Mouse (Mus musculus): ENCODE measurements around the gene Rgs16.

Gene Rgs16

GRCm38 (mm10) chr1:153740145-153740544, at the start of gene Rgs16:
Gene Rgs16 (plus strand): TSS chr1:153740349.
- no peak for DNase-seq (ENCODE audit: low spot score)

DNA sequence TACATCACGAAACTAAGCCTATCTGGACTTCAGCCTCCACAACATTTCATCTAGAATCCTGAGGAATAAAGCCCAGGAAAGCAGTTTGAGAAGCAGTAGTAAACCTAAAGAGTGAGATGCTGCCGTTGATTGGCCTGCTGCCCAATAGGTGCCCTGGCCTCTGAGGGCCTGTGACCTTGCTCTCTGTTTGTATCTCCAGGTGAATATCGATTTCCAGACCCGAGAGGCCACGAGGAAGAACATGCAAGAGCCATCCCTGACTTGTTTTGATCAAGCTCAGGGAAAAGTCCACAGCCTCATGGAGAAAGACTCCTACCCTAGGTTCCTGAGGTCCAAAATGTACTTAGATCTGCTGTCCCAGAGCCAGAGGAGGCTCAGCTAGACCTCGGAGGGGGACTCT, 47.6 kb upstream of the Rgs16 start:
- DNase-seq (ENCODE audit: low spot score), result no peak

DNA sequence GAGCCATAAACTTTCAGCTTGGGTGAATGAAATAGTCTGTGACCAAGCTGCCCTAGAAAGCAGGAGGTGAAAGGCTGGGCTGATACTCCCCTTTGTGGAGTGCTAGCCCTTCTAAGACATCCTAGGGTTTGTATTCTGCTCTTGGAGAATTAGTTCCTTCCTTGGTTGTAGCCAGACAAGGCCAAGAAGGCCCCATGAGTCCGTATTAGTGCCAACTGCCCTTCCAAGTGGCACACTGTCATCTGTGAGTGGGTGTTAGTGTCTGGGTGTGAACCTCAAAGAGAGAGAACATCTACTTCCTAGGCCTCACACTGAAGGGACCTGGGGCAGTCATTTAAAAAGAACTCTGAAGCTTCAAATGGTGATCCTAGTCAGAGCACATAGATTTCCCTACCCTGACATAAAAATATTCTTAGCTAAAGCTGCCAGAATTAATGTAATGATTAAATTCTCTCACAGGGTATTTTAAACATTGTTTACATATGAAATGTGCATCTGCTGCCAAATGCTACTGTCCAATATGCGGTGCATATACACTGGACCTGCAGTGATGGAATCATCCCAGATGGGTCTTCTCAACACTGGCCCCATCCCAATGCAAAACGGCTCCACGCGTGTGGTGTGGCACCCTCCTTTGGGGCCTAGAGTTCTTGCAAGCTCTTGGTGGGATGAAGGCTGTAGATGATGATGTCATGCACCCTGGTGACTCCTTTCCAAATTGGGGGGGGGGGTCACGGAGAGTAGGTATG, 45.6 kb upstream of the Rgs16 start:
- no peak for DNase-seq (ENCODE audit: low spot score)

DNA sequence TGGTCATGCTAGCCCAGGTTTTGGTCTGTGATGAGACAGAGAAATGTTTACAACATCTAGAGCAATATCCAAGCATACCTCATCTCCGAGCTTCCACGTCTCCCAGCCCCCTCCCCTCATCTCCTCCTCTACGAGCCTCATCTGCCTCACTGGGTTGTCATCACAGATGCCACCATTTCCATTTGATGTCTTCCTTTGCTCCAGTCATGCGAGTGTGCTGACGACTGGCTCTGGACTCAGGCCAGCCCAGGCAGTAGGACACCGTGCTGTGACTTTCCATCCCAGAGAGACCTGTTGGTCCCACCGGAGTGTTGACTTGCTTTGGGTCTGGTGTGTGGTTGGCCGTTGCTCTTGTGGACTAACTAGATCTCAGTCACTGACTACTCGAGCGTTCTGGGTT, 44.8 kb upstream of the Rgs16 start:
- no peak for DNase-seq (ENCODE audit: low spot score)

GRCm38 (mm10) chr1:153696093-153696492, 44.1 kb upstream of the Rgs16 start:
- no peak for DNase-seq (ENCODE audit: low spot score)

DNA sequence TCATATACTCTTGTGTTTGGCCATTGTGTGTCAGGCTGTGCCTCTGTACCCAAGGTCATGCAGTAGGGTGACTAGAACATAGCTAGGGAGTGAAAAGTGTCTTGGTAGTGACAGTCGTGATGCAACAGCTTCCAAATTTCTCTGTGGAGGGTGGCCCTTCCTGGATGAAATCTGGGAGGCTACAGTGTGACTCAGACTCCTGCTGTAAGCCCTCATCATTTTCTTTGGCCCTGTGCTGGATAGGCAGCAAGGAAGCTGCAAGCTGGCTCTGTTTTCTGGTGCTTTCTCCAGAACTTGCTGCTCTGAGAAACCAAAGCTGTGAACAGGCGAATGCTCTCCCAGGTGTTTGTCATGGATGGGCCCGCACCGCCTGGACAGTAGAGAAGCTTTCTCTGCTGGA, 43.6 kb upstream of the Rgs16 start:
- DNase-seq (ENCODE audit: low spot score), result no peak

GRCm38 (mm10) chr1:153697581-153698251, 42.4 kb upstream of the Rgs16 start:
- DNase-seq (ENCODE audit: low spot score), result no peak

GRCm38 (mm10) chr1:153698311-153699084, 41.7 kb upstream of the Rgs16 start:
- DNase-seq (ENCODE audit: low spot score), result no peak

- DNase-seq (ENCODE audit: low spot score), result no peak
Measured at GRCm38 (mm10) chr1:153700448-153701063, 39.6 kb upstream of the Rgs16 start.

DNA sequence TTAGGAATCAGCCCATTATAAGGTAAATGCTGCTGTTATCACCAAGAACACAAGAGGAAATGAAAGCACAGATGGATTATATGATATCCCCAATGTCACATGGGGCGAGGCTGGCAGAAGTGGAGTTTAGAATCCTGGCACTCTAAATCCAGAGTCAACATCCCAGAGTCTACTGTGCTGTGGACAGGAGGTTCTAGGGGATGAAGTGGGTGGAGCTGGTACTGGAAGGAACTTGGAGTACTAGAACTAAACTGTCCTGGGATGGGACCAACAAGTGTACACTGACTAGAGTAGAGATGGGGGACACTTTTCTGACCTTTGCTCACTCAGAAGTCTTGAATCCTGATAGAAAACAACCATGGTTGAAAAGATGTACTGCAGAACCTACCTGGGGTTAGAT, 38.7 kb upstream of the Rgs16 start:
- no peak for DNase-seq (ENCODE audit: low spot score)

DNA sequence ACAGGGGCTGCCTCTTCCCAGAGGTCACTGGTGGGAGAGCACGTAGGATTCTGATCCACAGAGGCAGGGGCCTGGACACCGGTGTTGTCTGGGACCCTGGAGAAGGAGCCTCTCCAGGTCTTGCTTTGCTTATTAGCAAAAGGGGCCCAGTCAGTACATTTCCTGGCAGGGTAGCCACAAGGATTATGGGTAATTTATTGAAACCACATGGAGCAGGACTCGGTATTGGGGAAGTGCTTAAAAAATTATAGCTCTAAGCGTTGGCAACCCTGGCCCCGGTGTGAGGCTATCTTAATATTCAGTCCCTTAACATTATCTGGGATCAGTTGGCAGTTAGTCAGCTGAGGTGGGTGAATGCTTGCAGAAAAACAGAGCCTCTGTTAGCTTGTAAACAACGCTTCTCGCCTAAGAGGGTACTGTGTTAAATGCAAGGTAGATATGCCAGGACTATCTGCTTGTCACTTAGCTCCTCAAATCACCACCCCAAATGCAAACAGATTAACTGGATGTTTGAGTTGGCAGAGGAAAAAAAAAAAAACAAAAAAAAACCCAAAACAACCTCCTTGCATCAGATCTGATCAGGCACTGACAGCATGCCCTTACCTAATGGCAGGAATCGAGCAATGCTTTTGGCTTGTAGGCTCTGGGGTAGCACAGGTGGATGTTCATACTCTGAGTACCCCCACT, 37.8 kb upstream of the Rgs16 start:
- no peak for DNase-seq (ENCODE audit: low spot score)

DNA sequence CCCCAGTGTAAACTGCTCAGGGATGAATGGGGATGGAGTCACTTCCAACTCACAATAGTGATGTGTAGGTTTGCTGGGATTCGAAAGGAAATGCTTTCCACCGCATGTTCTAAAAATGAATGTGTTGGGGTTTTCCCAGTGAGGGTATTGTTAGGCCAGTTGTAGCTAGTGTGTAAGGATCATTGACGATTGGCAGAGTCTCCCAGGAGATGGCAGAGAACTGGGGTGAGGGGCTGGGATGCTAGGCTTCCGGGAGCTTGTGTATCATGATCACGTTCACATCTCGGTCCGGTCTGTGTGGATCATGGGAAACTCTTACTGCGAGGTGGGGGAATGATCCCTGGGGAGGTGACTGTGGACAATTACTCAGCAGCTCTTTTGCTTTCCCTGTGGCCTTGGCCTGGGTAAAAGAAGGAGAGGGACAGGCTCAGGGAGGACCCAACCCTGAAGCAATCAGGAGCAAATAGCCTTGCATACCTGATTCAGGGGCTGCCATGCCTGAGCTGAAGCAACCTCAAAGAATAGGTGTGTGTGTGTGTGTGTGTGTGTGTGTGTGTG, 37.2 kb upstream of the Rgs16 start:
- DNase-seq (ENCODE audit: low spot score), result no peak

GRCm38 (mm10) chr1:153703445-153703991, 36.6 kb upstream of the Rgs16 start:
- no peak for DNase-seq (ENCODE audit: low spot score)

GRCm38 (mm10) chr1:153704174-153704573, 36.0 kb upstream of the Rgs16 start:
- DNase-seq (ENCODE audit: low spot score), result no peak

DNA sequence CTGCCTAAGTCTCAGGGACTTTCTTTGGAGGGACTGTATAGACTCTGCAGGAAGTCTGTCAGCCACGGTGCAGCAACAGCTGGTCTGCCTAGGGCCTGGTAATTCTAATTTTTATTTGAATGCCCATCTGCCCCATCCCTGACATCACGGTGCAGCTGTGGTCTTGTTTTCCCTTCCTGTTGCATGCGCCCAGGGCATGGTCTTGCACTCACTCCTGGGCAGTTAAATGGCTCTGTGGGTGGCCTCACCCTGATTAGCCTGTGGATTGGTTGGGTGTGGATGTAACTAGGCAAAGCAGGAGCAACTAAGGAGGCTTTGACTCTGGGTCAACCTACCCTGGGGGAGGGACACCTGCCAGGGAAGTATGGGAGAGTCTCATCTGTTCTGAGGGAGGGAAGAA, 35.2 kb upstream of the Rgs16 start:
- DNase-seq (ENCODE audit: low spot score), result no peak

- DNase-seq (ENCODE audit: low spot score), result no peak
Measured at GRCm38 (mm10) chr1:153708626-153709025, 31.5 kb upstream of the Rgs16 start.

- DNase-seq (ENCODE audit: low spot score), result no peak
Measured at GRCm38 (mm10) chr1:153709451-153709850, 30.7 kb upstream of the Rgs16 start.

DNA sequence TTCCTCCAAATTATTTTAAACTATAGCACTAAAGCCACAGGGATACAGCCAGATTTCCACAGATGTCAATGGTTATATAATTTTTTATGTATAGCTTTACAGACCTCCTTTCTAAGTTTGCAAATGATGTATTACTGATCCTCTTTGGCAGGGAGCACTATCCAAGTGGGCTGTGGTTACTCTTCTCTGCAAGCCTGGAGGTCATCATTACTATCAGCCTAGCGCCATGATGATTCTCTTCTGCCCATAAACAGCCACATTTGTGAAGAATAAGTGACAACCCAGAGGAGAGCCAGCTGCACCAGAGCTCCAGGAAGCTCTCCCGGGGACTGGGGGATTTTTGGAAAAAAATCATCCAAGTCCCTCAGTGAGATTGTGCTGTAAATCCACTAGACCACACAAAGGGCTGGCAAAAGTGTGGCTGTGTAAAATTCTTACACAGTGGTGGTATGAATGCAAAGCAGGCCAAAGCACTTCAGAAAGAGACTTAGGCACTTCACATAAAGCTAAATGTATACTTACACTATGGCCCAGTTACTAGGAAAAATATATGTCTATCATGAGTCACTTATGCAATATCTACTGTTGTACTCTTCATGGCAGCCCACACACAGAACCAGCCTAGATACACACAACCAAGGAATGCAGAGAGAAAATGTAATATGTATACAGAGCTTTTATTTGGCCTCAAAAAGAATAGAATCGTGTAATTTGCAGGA, 28.4 kb upstream of the Rgs16 start:
- DNase-seq (ENCODE audit: low spot score), result no peak

DNA sequence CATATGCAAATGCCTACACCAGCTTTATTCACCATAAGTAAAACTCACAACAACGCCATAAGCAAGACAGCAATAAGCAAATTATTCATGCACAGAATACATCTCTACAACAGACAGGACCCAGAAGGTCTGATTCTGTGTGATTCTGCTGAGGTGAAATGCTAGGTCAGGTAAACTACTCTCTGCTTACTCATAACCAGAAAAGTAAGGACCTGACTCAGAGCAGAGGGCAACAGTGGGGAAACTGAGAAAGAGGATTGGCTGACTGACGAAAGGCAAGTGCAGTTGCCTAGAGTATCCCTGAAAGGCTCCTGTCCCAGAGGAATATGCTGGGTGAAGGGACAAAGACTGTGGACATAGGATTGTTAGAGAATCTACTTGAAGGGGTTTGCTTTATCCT, 27.5 kb upstream of the Rgs16 start:
- no peak for DNase-seq (ENCODE audit: low spot score)

GRCm38 (mm10) chr1:153717990-153718389, 22.2 kb upstream of the Rgs16 start:
- no peak for DNase-seq (ENCODE audit: low spot score)

DNA sequence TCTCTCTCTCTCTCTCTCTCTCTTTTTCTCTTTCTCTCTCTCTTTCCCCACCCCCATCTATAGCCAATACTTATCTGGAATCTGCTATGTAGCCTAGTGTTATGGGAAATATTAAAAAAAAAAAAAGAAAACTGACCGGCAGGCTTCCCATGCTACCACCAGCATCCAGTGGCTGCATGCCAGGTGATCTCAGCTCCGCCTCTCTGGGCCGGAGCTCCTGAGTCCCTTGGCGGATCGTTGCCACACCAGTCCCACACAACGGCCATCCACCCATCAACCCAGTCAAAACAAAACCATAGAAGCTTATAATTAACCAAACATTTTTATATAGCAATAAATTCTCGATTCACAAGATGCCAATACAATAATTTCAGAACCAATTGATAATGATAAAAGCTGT, 19.2 kb upstream of the Rgs16 start:
- DNase-seq (ENCODE audit: low spot score), result no peak

Data from MN1 (cell line).